Mouse (Mus musculus) lung, postnatal 0 days (tissue): ENCODE measurements around the gene Gm49384.

ENCODE experiments used
- CTCF ChIP-seq: IDR thresholded peaks from 2 replicates; pipeline ENCODE4 v1.5.1; 2016; ENCODE audit warnings: antibody characterized with exemption, mild to moderate bottlenecking
- EP300 ChIP-seq: IDR thresholded peaks from 2 replicates; pipeline ENCODE4 v1.6.1; 2016; ENCODE audit warnings: antibody characterized with exemption, mild to moderate bottlenecking, control low read depth

- no peak for TF ChIP-seq EP300
- no peak for TF ChIP-seq CTCF
Observed at GRCm38 (mm10) chr12:69204052-69204833, at the start of gene Gm49384.
